Mouse (Mus musculus) effector memory CD4-positive, alpha-beta T cell, adult 5 months (primary cell): ENCODE data around the gene Calhm5. TPM values are rescaled to one million over a fixed set of nuclear protein-coding genes. Genes with fewer than 3 reads are reported as not detected.

ENCODE experiments used
- polyA plus RNA-seq: library from polyadenylated mRNA; unstranded; fragments of 100-300 nt; shearing (Covaris generic); gene quantifications from one replicate; pipeline ENCODE4 v1.2.1, GENCODE M21; 2017

Calhm5 gene
- polyA plus RNA-seq, result not detected

DNA sequence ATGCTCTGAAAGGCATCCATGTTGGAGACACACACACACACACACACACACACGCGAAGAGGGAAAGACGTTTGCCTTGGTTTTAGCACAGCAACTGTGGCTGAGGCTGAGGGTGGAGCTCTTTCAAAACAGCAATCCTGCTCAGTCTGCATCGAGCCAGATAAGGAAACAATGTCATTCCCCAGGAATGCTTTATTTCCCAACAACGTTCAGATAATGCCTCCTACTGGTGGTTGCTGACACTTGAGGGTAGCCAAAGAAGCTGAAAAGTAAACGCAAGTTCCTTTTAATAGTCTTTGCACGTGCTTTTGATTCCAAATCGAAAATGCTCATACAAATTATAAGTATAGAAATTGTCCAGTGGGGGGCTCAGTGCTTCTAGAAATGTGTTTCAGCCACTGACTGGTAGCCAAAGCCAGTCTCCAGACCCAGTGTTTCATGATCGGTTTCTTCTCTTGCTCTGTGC, at the start of gene Calhm5:
Gene Calhm5, minus strand, starts transcription at position 102 of the 466 bp plus-strand sequence.

DNA sequence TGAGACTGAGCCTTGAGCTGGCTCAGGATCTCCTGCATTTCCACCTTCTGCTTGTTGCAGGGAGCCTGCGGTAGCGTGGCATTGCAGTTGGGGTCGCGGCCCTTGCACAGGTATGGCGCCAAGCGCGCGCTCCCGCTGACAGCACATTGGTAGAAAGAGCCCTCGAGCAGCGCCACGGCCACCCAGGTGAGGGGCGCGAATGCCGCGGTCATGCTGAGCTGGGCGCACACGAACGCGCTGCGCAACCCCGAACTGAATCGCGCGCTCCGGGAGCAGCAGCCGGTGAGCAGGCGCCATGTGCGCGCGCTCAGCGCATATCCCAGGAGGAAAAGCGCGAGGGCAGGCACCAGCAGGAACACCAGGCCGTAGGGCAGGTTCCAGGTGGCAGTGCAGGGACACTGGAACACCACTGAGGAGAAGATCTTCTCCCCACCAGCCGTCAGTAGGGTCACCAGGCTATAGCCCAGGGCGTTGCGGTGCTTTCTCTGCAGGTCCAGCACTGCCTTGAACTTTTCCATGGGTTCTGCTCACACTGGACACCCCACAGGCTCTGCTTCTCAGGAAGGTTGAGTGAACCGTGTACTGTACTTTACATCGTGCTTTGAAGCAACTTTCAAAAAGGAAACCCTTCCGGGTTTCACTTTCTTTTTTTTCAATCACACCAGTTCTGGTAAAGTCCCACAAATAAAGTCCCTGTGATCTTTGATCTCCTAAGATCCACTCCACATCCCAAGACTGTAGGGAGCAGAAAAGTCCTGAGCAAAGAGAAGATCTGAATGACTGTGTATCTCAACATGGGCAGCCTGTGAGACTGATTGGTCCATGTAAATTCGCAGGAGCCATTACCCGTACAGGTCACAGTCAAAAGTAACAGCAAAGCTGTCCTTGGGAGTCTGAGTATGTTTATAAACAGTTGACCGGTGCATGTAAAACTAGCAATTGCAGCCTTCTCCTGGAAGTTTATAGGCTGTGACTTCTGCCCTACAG, 31.4 kb upstream of the Calhm5 start, which contains the start of gene Calhm6:
Gene Calhm6, minus strand, starts transcription at position 593 of the 987 bp plus-strand sequence.

DNA sequence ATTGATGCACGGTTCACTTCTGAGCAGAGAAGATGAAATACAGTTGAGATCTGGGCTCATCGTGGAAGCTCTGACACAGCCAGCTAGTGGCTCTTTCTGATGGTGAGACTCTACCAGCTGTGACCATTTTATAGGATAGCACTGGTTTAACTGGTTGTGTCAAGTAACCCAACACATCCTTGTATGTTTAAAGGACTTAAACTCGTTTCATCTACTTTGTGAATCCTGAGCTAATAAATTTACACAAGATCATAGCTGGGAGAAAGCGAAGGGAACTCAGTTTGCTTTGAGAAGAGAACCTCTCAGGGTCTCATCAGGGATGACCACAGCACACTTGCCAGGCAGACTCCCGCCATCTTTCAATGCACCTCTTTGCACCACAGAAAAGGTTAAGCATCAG, 52.1 kb downstream of the Calhm5 start, which contains the start of gene Calhm4:
Gene Calhm4, minus strand, starts transcription at position 101 of the 400 bp plus-strand sequence.

Other genes starting within 250 kb of the Calhm5 start
- not detected for gene Sult3a1, start 238.8 kb downstream of the Calhm5 start, polyA plus RNA-seq
- gene Rsph4a, start 191.4 kb downstream of the Calhm5 start, polyA plus RNA-seq, result 0.20 TPM
- gene Zup1, start 145.2 kb downstream of the Calhm5 start, polyA plus RNA-seq, result 46.9 TPM
- 85.3 TPM for gene Rwdd1, start 76.9 kb downstream of the Calhm5 start, polyA plus RNA-seq
- gene Trappc3l, start 58.9 kb downstream of the Calhm5 start, polyA plus RNA-seq, result not detected
- gene Calhm4, start 52.2 kb downstream of the Calhm5 start, polyA plus RNA-seq, result not detected
- gene Calhm6, start 31.5 kb upstream of the Calhm5 start, polyA plus RNA-seq, result 9.5 TPM
- gene Dse, start 111.2 kb upstream of the Calhm5 start, polyA plus RNA-seq, result 8.8 TPM
- 113 TPM for gene Tspyl1, start 185.7 kb upstream of the Calhm5 start, polyA plus RNA-seq
- gene Tspyl4, start 200.9 kb upstream of the Calhm5 start, polyA plus RNA-seq, result 12.5 TPM